Mouse (Mus musculus) stomach, postnatal 0 days (tissue): ENCODE data around the gene Cep95.

Experiments used
- CTCF ChIP-seq: IDR thresholded peaks from 2 replicates; pipeline ENCODE4 v1.5.1; 2016; ENCODE audit warnings: antibody characterized with exemption, low read depth, mild to moderate bottlenecking, moderate library complexity
- EP300 ChIP-seq: optimal IDR thresholded peaks from 2 replicates; pipeline ENCODE3; 2016; ENCODE audit warnings: antibody characterized with exemption

DNA sequence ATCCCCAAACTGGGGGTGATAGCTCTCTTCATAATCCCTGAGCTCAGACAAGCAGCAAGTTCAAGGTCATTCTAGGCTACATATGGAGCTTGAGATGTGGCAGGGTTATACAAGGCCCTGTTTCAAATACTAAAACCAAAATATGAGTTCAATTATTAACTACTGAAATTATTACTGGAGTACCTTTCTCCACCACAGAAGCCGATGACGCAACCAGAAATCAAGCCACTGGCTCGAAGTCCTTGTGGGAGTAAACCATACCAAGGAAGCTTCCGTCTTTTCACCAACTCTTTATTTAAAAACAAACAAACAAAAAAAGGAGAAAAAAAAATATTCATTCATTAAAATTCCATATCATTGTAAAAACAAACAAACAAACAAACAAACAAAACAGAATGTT, 12.1 kb upstream of the Cep95 start:
- no peak for TF ChIP-seq CTCF
- TF ChIP-seq EP300: no peak
